Mouse (Mus musculus): ENCODE data around the gene Ace.

DNA sequence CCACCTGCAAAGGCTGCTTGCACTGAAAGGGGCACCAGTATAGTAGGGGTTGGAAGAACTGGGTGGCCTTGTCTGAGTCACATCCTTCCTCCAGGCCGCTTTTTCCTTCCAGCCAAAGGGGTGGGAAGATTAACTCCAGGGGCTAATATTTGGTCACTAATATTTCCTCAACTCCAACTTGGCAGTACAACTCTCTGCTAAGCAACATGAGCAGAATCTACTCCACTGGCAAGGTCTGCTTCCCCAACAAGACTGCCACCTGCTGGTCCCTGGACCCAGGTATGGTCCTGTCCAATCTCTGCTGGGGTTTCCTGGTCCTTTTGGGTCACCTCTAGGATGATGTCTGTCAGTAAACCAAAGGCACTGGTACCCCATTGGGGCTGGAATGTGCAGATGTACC is 1.8 kb downstream of the Ace start:
- TF ChIP-seq CTCF (IDR thresholded peaks at IDR 0.05; ENCODE audit: control insufficient read depth, insufficient read depth, insufficient read length) (no peak), USF1 (IDR thresholded peaks at IDR 0.05; ENCODE audit: low read depth) (no peak), MYOG (IDR thresholded peaks at IDR 0.05; ENCODE audit: control insufficient read depth, extremely low read depth, insufficient read length) (no peak), MAX (IDR thresholded peaks at IDR 0.05) (no peak), MYOD1 (IDR thresholded peaks at IDR 0.05; ENCODE audit: control insufficient read depth, insufficient read length, low read depth) (no peak), FOSL1 (IDR thresholded peaks at IDR 0.05; ENCODE audit: insufficient read depth, low read length, poor library complexity, severe bottlenecking) (no peak)
